Mouse (Mus musculus) erythroid progenitor cell, adult 5-6 weeks (primary cell): ENCODE measurements at regions not wholly inside any gene's neighbourhood (a gene's known extent, or its start where the extent isn't known, plus 50 kb on each side); places are given as distances from the start of the nearest gene placed in this dataset.

Experiments
- ATAC-seq: replicated peaks from 2 replicates; pipeline ENCODE4 v1.8.0; 2016; ENCODE audit warnings: moderate number of reproducible peaks, mild to moderate bottlenecking, moderate TSS enrichment, inconsistent platforms; ENCODE audit not compliant: poor library complexity, low FRiP score, severe bottlenecking

GRCm38 (mm10) chr10:8077904-8078811 is 122.1 kb upstream of the Tab2 start:
- no peak for ATAC-seq

GRCm38 (mm10) chr10:8072463-8072862 is 116.4 kb upstream of the Tab2 start:
- no peak for ATAC-seq

GRCm38 (mm10) chr10:8071858-8072257 is 115.8 kb upstream of the Tab2 start:
- ATAC-seq: no peak

- no peak for ATAC-seq
Observed at GRCm38 (mm10) chr10:8070472-8070871, 114.4 kb upstream of the Tab2 start.

- no peak for ATAC-seq
Observed at GRCm38 (mm10) chr10:8066926-8067325, 110.9 kb upstream of the Tab2 start.

- no peak for ATAC-seq
Observed at GRCm38 (mm10) chr10:8065746-8066145, 109.7 kb upstream of the Tab2 start.

- no peak for ATAC-seq
Observed at GRCm38 (mm10) chr10:8064281-8064680, 108.3 kb upstream of the Tab2 start.

GRCm38 (mm10) chr10:8063458-8064090 is 107.5 kb upstream of the Tab2 start:
- ATAC-seq: no peak

GRCm38 (mm10) chr10:8060987-8061386 is 105.0 kb upstream of the Tab2 start:
- no peak for ATAC-seq

GRCm38 (mm10) chr10:8059769-8060168 is 103.7 kb upstream of the Tab2 start:
- ATAC-seq: no peak

GRCm38 (mm10) chr10:8057855-8058254 is 101.8 kb upstream of the Tab2 start:
- ATAC-seq: no peak

- ATAC-seq: no peak
Observed at GRCm38 (mm10) chr10:8055293-8055692, 99.3 kb upstream of the Tab2 start.

GRCm38 (mm10) chr10:8043416-8044163 is 87.6 kb upstream of the Tab2 start:
- ATAC-seq: no peak

GRCm38 (mm10) chr10:8042306-8042705 is 86.3 kb upstream of the Tab2 start:
- no peak for ATAC-seq

- no peak for ATAC-seq
Observed at GRCm38 (mm10) chr10:8041790-8042189, 85.8 kb upstream of the Tab2 start.

GRCm38 (mm10) chr10:8037986-8038631 is 82.1 kb upstream of the Tab2 start:
- no peak for ATAC-seq

GRCm38 (mm10) chr10:8036293-8036692 is 80.3 kb upstream of the Tab2 start:
- no peak for ATAC-seq

- no peak for ATAC-seq
Observed at GRCm38 (mm10) chr10:8035310-8035709, 79.3 kb upstream of the Tab2 start.

GRCm38 (mm10) chr10:8032203-8032602 is 76.2 kb upstream of the Tab2 start:
- ATAC-seq: no peak

GRCm38 (mm10) chr10:8028840-8029239 is 72.8 kb upstream of the Tab2 start:
- ATAC-seq: no peak
